Mouse (Mus musculus) layer of hippocampus, postnatal 25 days (tissue): Measurements from ENCODE around the gene Cfd. TPM values are rescaled to one million over a fixed set of nuclear protein-coding genes. Genes with fewer than 3 reads are reported as not detected.
"Not testable (repeated sequence)": the region's sequence is repeated elsewhere in the genome, so short reads cannot be mapped to it uniquely, and the experiment has no call there.

Source experiments
- DNase-seq, 2 experiments: peaks; one replicate each; pipeline ENCODE4 v3.0.0; 2022; ENCODE audit warnings: mixed read lengths in 2 of 2, low spot score in 1 of 2; ENCODE audit errors: extremely low spot score in 1 of 2
- total RNA-seq, 2 experiments: library from RNA; stranded (reverse); gene quantifications; 2 replicates each; pipeline ENCODE4 v1.2.3; 2021

The Cfd gene
- total RNA-seq, 2 experiments from 2014 or later = not detected

- DNase-seq = peak; percentile 59 to 88
Measured at GRCm38 (mm10) chr10:79883297-79884084, 7.2 kb upstream of the Cfd start.

GRCm38 (mm10) chr10:79884446-79884845 lies 6.2 kb upstream of the Cfd start:
- no peak for DNase-seq

- DNase-seq = not testable (repeated sequence)
Measured at GRCm38 (mm10) chr10:79884938-79885337, 5.7 kb upstream of the Cfd start.

GRCm38 (mm10) chr10:79886054-79886453 lies 4.6 kb upstream of the Cfd start, which contains the start of gene Elane:
Gene Elane (plus strand): TSS chr10:79886247.
- DNase-seq = no peak

- DNase-seq = no peak
Measured at GRCm38 (mm10) chr10:79886611-79887010, 4.0 kb upstream of the Cfd start.

GRCm38 (mm10) chr10:79889386-79889785 lies 1.3 kb upstream of the Cfd start:
- no peak for DNase-seq

- DNase-seq = peak; percentile 58 to 88
Measured at GRCm38 (mm10) chr10:79892451-79893118, 1.9 kb downstream of the Cfd start.

GRCm38 (mm10) chr10:79896306-79896705 lies 5.7 kb downstream of the Cfd start:
- no peak for DNase-seq

GRCm38 (mm10) chr10:79896814-79897213 lies 6.2 kb downstream of the Cfd start:
- no peak for DNase-seq

- no peak for DNase-seq
Measured at GRCm38 (mm10) chr10:79897316-79898245, 6.9 kb downstream of the Cfd start.

- peak; percentile 34 to 46 for DNase-seq
Measured at GRCm38 (mm10) chr10:79900951-79901410, 10.3 kb downstream of the Cfd start.

- no peak for DNase-seq
Measured at GRCm38 (mm10) chr10:79906712-79907111, 16.1 kb downstream of the Cfd start.

- DNase-seq = no peak
Measured at GRCm38 (mm10) chr10:79907415-79907814, 16.8 kb downstream of the Cfd start.

- peak; percentile 83 to 97 for DNase-seq
Measured at GRCm38 (mm10) chr10:79908167-79909091, 17.8 kb downstream of the Cfd start, which contains the start of gene Med16. Gene Med16 (minus strand): TSS chr10:79908923.

GRCm38 (mm10) chr10:79909092-79909922 lies 18.7 kb downstream of the Cfd start:
- DNase-seq = no peak

- DNase-seq = no peak
Measured at GRCm38 (mm10) chr10:79910556-79910955, 19.9 kb downstream of the Cfd start, which contains the start of gene Gm26602. Gene Gm26602 (plus strand): TSS chr10:79910856.

GRCm38 (mm10) chr10:79912412-79912811 lies 21.8 kb downstream of the Cfd start:
- no peak for DNase-seq

- DNase-seq = no peak
Measured at GRCm38 (mm10) chr10:79914131-79914947, 23.7 kb downstream of the Cfd start.
